Mouse (Mus musculus): ENCODE results near the gene Dkk2. TPM values are rescaled to one million over a fixed set of nuclear protein-coding genes. Genes with fewer than 3 reads are reported as not detected.

Dkk2 gene
- polyA plus RNA-seq (2012; rRNA removed) = 1.8 and 2.4 TPM in 2 replicates

GRCm38 (mm10) chr3:132085112-132085822 lies at the start of gene Dkk2:
TSS of gene Dkk2 (plus strand) at chr3:132085292.

